Mouse (Mus musculus) ES-E14 (cell line): ENCODE results near the gene Ell.

Source experiments
- CHD2 ChIP-seq: IDR thresholded peaks from 2 replicates; pipeline ENCODE4 v1.6.1; 2014; ENCODE audit warnings: mild to moderate bottlenecking, low read depth, low read length, inconsistent platforms
- HCFC1 ChIP-seq: IDR thresholded peaks from 2 replicates; pipeline ENCODE4 v1.6.1; 2012; ENCODE audit warnings: low read length, inconsistent platforms, borderline replicate concordance; ENCODE audit not compliant: insufficient read depth
- MAFK ChIP-seq: IDR thresholded peaks from 2 replicates; pipeline ENCODE4 v1.6.1; 2014; ENCODE audit warnings: mild to moderate bottlenecking, low read depth, low read length, inconsistent platforms; ENCODE audit not compliant: insufficient read depth
- ZNF384 ChIP-seq: IDR thresholded peaks from 2 replicates; pipeline ENCODE4 v1.6.1; 2012; ENCODE audit warnings: low read depth, low read length, inconsistent platforms

GRCm38 (mm10) chr8:70598722-70599121 is 59.5 kb downstream of the Ell start:
- no peak for TF ChIP-seq ZNF384
- TF ChIP-seq CHD2, result no peak
- no peak for TF ChIP-seq MAFK
- TF ChIP-seq HCFC1, result no peak
